Mouse (Mus musculus) ES-E14 (cell line): ENCODE measurements at regions not wholly inside any gene's neighbourhood (a gene's known extent, or its start where the extent isn't known, plus 50 kb on each side); places are given as distances from the start of the nearest gene placed in this dataset.

Source experiments
- DNase-seq: peaks from one replicate; pipeline ENCODE4 v3.0.0-alpha.2; 2013; ENCODE audit warnings: low read depth, low spot score
- H3K27ac ChIP-seq: 2 replicates; pipeline ENCODE4 v1.5.1; 2012; ENCODE audit warnings: low read depth, mild to moderate bottlenecking, low read length, moderate library complexity, mixed read lengths; ENCODE audit not compliant: poor library complexity, insufficient read depth, severe bottlenecking
- H3K36me3 ChIP-seq: 2 replicates; pipeline ENCODE4 v1.6.1; 2012; ENCODE audit warnings: mild to moderate bottlenecking, low read length, moderate library complexity, mixed read lengths; ENCODE audit not compliant: control insufficient read depth, poor library complexity, insufficient read depth, severe bottlenecking
- H3K4me1 ChIP-seq, 2 experiments: fragments of 150-350 bp in 1 of 2; sonication (generic) in 1 of 2; 2 replicates each; pipeline ENCODE4 v1.6.1; 2012; ENCODE audit warnings: low read length in 2 of 2, mild to moderate bottlenecking in 1 of 2, mixed read lengths in 1 of 2; ENCODE audit not compliant: control insufficient read depth in 2 of 2, insufficient read depth in 2 of 2, poor library complexity in 1 of 2
- H3K4me3 ChIP-seq, 2 experiments: fragments of 150-350 bp in 1 of 2; sonication (generic) in 1 of 2; 2 replicates each; pipeline ENCODE4 v1.5.1; 2012; ENCODE audit warnings: low read length in 2 of 2, low read depth in 1 of 2, mild to moderate bottlenecking in 1 of 2, mixed read lengths in 1 of 2; ENCODE audit not compliant: insufficient read depth in 1 of 2, poor library complexity in 1 of 2, severe bottlenecking in 1 of 2
- H3K9ac ChIP-seq: 2 replicates; pipeline ENCODE4 v1.6.1; 2012; ENCODE audit warnings: low read depth, mild to moderate bottlenecking, low read length, mixed read lengths; ENCODE audit not compliant: poor library complexity, insufficient read depth, severe bottlenecking
- H3K9me3 ChIP-seq: fragments of 150-350 bp; sonication (generic); 2 replicates; pipeline ENCODE4 v1.6.1; 2012; ENCODE audit warnings: low read depth, mild to moderate bottlenecking, low read length; ENCODE audit not compliant: control insufficient read depth, insufficient read depth
- CHD2 ChIP-seq: IDR thresholded peaks from 2 replicates; pipeline ENCODE4 v1.6.1; 2014; ENCODE audit warnings: mild to moderate bottlenecking, low read depth, low read length, inconsistent platforms
- HCFC1 ChIP-seq: IDR thresholded peaks from 2 replicates; pipeline ENCODE4 v1.6.1; 2012; ENCODE audit warnings: low read length, inconsistent platforms, borderline replicate concordance; ENCODE audit not compliant: insufficient read depth
- MAFK ChIP-seq: IDR thresholded peaks from 2 replicates; pipeline ENCODE4 v1.6.1; 2014; ENCODE audit warnings: mild to moderate bottlenecking, low read depth, low read length, inconsistent platforms; ENCODE audit not compliant: insufficient read depth
- ZC3H11A ChIP-seq: IDR thresholded peaks from 2 replicates; pipeline ENCODE4 v1.6.1; 2012; ENCODE audit warnings: low read depth, mild to moderate bottlenecking, inconsistent platforms, low read length, borderline replicate concordance
- ZNF384 ChIP-seq: IDR thresholded peaks from 2 replicates; pipeline ENCODE4 v1.6.1; 2012; ENCODE audit warnings: low read depth, low read length, inconsistent platforms
- in situ Hi-C, 2 experiments: fragments of 600-800 bp; cut with MboI; formaldehyde crosslinking; loops; one replicate each; pipeline ENCODE4 v1.15.1; 2025; ENCODE audit warnings: low sequenced_read_pairs in 2 of 2, inconsistent platforms in 1 of 2; ENCODE audit not compliant: unreplicated experiment in 2 of 2

DNA sequence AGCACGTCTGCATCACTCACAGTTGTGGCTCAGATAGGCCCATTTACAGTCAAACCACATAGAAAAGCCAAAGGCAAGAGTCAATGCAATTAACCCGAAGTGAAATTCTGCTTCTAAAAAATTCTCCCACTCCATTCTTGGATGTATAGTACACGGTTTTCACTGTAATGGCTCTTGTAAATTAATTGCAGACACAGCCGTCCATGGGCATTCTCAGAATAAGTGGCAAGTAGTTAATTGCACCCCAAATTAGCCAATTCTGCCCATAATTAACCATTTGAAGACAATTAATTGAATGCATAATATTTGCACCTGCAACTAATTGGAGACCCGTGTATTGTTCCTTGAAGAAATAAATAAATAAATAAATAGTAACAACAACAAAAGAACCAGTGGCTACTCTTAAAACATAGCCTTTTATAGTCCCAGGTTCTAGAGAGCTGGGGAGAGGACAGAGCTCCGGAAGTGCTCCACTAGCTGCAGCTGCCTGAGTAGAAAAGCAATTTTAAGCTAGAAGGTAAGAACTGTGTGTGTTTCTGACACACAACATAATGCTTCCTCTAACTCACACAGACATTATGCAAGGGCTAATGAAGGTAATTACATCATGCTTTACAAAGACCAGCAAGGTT is 266.2 kb downstream of the Sox11 start:
- no peak for DNase-seq
- TF ChIP-seq MAFK = no peak
- TF ChIP-seq HCFC1 = no peak
- Histone ChIP-seq H3K36me3 (no peaks in the 10 kb centered on the region), H3K27ac (no peak overlapping the region), H3K9me3 (no peaks in the 10 kb centered on the region), H3K4me3 (no peak overlapping the region), H3K9ac (no peak overlapping the region), H3K4me1 (peaks cover 0 to 4% of the 10 kb centered on the region in 2 experiments; a peak in 1 of 4 replicates)
- in situ Hi-C loops = no loop called here

- Histone ChIP-seq H3K36me3 (no peaks in the 10 kb centered on the region), H3K9me3 (no peaks in the 10 kb centered on the region), H3K4me3 (no peak overlapping the region), H3K9ac (no peak overlapping the region), H3K4me1 (peaks cover 4 to 8% of the 10 kb centered on the region in 2 experiments; a peak in 1 of 4 replicates), H3K27ac (no peak overlapping the region)
- TF ChIP-seq HCFC1 (no peak), MAFK (peak; percentile 45; the same call in 1 of the 2 replicates)
- in situ Hi-C loops = no loop called here
- peak; percentile 40 for DNase-seq
Measured at GRCm38 (mm10) chr12:27065011-27065517, 277.3 kb downstream of the Sox11 start.

DNA sequence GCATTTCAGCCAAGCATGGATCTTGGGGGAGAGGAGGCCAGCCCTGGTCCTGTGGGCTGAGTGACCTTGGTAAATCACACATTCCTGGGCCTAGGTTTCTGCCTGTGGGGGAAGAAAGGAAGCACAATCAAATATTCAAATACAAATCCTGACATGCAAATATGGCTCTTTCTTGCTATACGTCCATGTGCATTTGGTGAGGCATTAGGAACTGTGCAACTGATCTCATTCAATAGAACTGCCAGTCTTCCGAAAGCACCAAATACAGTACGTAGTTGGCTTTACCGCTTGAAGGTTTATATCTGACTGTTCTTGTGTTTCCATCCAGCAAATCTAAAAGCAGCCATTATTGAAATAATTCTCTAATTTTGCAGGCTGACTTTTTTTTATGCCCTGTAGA is 278.9 kb downstream of the Sox11 start:
- Histone ChIP-seq H3K36me3 (no peaks in the 10 kb centered on the region), H3K4me1 (peaks cover 4 to 8% of the 10 kb centered on the region in 2 experiments; a peak in 1 of 4 replicates), H3K4me3 (no peak overlapping the region), H3K9ac (no peak overlapping the region), H3K9me3 (no peaks in the 10 kb centered on the region), H3K27ac (no peak overlapping the region)
- in situ Hi-C loops = no loop called here
- no peak for TF ChIP-seq HCFC1
- TF ChIP-seq MAFK = no peak
- TF ChIP-seq CHD2 = no peak
- TF ChIP-seq ZNF384 = no peak
- no peak for DNase-seq

GRCm38 (mm10) chr12:27062511-27063264 is 279.7 kb downstream of the Sox11 start:
- in situ Hi-C loops = no loop called here
- no peak for DNase-seq
- Histone ChIP-seq H3K27ac (no peak overlapping the region), H3K9ac (no peak overlapping the region), H3K4me1 (peaks cover 4 to 8% of the 10 kb centered on the region in 2 experiments; a peak in 1 of 4 replicates), H3K36me3 (no peaks in the 10 kb centered on the region), H3K4me3 (no peak overlapping the region), H3K9me3 (no peaks in the 10 kb centered on the region)
- TF ChIP-seq CHD2 = no peak
- no peak for TF ChIP-seq ZNF384
- no peak for TF ChIP-seq ZC3H11A
- TF ChIP-seq MAFK = no peak
- no peak for TF ChIP-seq HCFC1

DNA sequence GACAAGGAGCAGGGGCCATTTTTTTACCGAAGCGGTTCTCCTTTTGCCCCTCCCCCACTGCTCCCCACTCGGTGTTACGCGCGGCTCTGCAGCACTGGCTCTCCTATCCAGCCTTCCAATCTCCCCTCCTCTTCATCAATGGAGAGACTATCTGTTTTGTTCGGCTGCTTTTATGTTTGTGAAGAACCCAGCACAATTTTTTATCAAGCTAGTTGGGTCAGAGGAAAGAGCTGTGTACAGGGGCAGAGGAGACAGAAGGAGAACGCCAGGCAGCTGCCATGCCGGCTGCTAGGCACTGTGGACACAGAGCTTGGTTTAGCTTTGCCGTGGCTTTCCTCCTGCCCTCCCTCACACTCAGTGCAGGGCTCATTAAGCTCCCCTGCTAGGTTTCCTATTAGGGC is 280.3 kb downstream of the Sox11 start:
- H3K36me3 ChIP-seq = no peaks in the 10 kb centered on the region
- no peak overlapping the region for H3K9ac ChIP-seq
- H3K4me1 ChIP-seq = peaks cover 4 to 8% of the 10 kb centered on the region in 2 experiments; a peak in 1 of 4 replicates
- TF ChIP-seq HCFC1 = no peak
- no peak for TF ChIP-seq MAFK
- TF ChIP-seq CHD2 = no peak
- TF ChIP-seq ZNF384 = no peak
- TF ChIP-seq ZC3H11A = no peak
- DNase-seq = no peak
- H3K9me3 ChIP-seq = no peaks in the 10 kb centered on the region
- in situ Hi-C loops = no loop called here
- H3K4me3 ChIP-seq = peak overlapping the region in 1 of 2 experiments; percentile 56; a peak in 2 of 4 replicates
- H3K27ac ChIP-seq = no peak overlapping the region
